Mouse (Mus musculus) splenic B cell, adult 2 months (primary cell): ENCODE measurements at regions not wholly inside any gene's neighbourhood (a gene's known extent, or its start where the extent isn't known, plus 50 kb on each side); places are given as distances from the start of the nearest gene placed in this dataset.

Experiments used
- DNase-seq: peaks from one replicate; pipeline ENCODE4 v3.0.0-alpha.2; 2011; ENCODE audit warnings: low read depth, low spot score
- H3K27me3 ChIP-seq: 2 replicates; pipeline ENCODE4 v1.6.1; 2012; ENCODE audit warnings: mild to moderate bottlenecking, low read length, moderate library complexity, mixed read lengths; ENCODE audit not compliant: control insufficient read depth, poor library complexity, insufficient read depth, severe bottlenecking
- H3K36me3 ChIP-seq: 2 replicates; pipeline ENCODE4 v1.6.1; 2012; ENCODE audit warnings: mild to moderate bottlenecking, low read length, moderate library complexity, mixed read lengths; ENCODE audit not compliant: control insufficient read depth, poor library complexity, insufficient read depth, severe bottlenecking

GRCm38 (mm10) chr6:108717681-108718080 lies 57.3 kb downstream of the Bhlhe40 start:
- H3K36me3 ChIP-seq = no peaks in the 10 kb centered on the region
- no peaks in the 10 kb centered on the region for H3K27me3 ChIP-seq
- peak; percentile 86 for DNase-seq

- DNase-seq = peak; percentile 77
- Histone ChIP-seq H3K27me3 (no peaks in the 10 kb centered on the region), H3K36me3 (no peaks in the 10 kb centered on the region)
Observed at GRCm38 (mm10) chr6:108718887-108719286, 58.5 kb downstream of the Bhlhe40 start.

GRCm38 (mm10) chr6:108719977-108720376 lies 59.5 kb downstream of the Bhlhe40 start:
- Histone ChIP-seq H3K27me3 (no peaks in the 10 kb centered on the region), H3K36me3 (no peaks in the 10 kb centered on the region)
- peak; percentile 48 for DNase-seq

GRCm38 (mm10) chr6:108720978-108721377 lies 60.5 kb downstream of the Bhlhe40 start:
- Histone ChIP-seq H3K36me3 (no peaks in the 10 kb centered on the region), H3K27me3 (no peaks in the 10 kb centered on the region)
- DNase-seq = no peak

DNA sequence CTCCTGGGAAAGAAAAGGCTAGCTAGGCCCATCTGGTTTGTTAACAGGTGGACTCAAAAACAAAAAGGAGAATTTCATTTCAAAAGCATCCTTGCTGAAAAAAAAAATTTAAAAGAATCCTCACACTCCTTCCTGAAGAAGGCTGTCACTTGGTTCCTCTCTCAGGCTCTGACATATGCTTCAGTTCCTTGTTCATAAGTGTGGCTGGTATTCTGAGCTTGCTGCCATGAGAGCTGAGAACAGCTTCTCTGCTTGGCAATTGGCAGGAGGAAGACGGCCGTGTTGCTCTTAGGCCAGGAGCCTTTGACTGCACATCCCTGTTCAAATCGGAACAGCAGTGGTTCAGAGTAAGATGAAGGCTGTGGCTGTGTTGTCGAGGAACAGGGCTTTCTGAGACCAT lies 61.1 kb downstream of the Bhlhe40 start:
- H3K36me3 ChIP-seq = no peaks in the 10 kb centered on the region
- DNase-seq = no peak
- H3K27me3 ChIP-seq = no peaks in the 10 kb centered on the region

DNA sequence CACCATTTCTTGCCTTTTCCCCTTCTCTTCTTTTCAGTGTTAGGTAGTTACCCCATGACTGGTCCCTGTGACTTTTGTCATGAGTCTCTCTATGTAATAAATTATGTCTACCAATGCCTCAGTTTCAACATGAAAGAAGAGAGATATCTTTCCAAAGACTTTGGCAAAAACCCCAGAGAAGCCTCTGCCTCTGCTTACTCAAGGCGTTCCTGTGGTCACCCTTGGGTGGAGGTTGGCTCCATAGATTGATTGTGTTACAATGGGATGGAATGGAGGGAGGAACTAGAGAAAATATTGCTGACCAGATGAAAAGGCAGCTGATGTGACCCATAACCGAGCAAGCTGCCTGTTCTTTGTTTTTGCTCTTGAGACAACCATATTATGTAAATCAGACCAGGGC lies 59.7 kb upstream of the Arl8b start:
- H3K27me3 ChIP-seq = no peaks in the 10 kb centered on the region
- DNase-seq = no peak
- H3K36me3 ChIP-seq = no peaks in the 10 kb centered on the region

GRCm38 (mm10) chr6:108723751-108724150 lies 59.1 kb upstream of the Arl8b start:
- H3K36me3 ChIP-seq = no peaks in the 10 kb centered on the region
- no peak for DNase-seq
- H3K27me3 ChIP-seq = no peaks in the 10 kb centered on the region

- Histone ChIP-seq H3K36me3 (no peaks in the 10 kb centered on the region), H3K27me3 (no peaks in the 10 kb centered on the region)
- DNase-seq = peak; percentile 53
Observed at GRCm38 (mm10) chr6:108731107-108731630, 51.7 kb upstream of the Arl8b start.
